Mouse (Mus musculus): ENCODE results near the gene Neurog1. TPM values are rescaled to one million over a fixed set of nuclear protein-coding genes. Genes with fewer than 3 reads are reported as not detected.

Neurog1 gene
- not detected in 2 replicates for total RNA-seq (2012; rRNA removed)
- polyA plus RNA-seq (2012; ENCODE audit: insufficient read depth in 1 of 2, insufficient read length in 2 of 2, low read depth in 1 of 2, low replicate concordance in 2 of 2, missing spikeins in 1 of 2): not detected

DNA sequence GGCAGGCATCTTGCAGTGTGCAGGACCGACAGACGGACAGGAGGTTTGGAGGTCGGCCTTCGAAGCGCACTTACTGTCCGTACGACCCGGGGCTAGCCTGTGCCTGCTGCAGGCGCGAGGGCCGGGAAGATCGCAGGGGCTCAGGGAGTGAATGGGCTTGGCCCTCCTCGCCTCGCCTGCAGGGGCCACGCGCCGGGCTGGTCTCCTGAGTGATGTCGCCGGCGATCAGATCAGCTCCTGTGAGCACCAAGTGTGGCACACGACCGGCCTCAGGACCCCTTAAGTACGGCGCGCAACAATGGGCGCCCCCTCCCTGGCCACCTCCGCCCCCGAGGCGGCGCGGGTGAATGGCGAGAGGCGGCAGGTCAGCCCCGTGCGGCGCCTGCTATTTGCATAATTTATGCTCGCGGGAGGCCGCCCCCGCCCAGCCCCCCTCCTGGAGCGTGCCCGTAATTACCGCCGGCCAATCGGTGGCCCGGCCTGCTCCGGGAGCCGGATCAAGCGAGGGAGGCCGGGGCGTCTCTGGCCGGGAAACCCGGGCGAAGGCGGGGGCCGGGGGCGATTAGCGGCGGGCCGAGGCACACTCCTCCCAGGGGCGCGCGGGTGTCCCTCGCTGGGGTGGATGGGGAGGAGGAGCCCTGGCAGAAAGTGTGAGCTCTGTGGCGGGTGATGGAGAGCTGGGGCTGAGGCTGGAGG, at the start of gene Neurog1:
Neurog1 (minus strand) TSS at position 240 of the 696 bp plus-strand sequence.
- Histone ChIP-seq H3K27me3 (ENCODE audit: control insufficient read depth in 1 of 2, insufficient read depth in 2 of 2, low read length in 2 of 2) (no peaks in the 10 kb centered on the region), H3K79me2 (ENCODE audit: control insufficient read depth, insufficient read depth, low read length, poor library complexity) (no peaks in the 10 kb centered on the region), H3K4me3 (ENCODE audit: control insufficient read depth in 1 of 2, insufficient read depth in 1 of 2, low read depth in 2 of 2, low read length in 2 of 2) (no peak within 1 kb of the TSS), H3K27ac (ENCODE audit: control insufficient read depth, low read depth, low read length) (no peak within 1 kb of the TSS), H3K9me3 (replicated peaks; ENCODE audit: insufficient read depth, low read length) (no peaks in the 10 kb centered on the region), H3K4me1 (ENCODE audit: control insufficient read depth in 1 of 2, insufficient read depth in 2 of 2, low read length in 2 of 2) (no peaks in the 10 kb centered on the region), H3K36me3 (ENCODE audit: control insufficient read depth in 1 of 2, insufficient read depth in 2 of 2, low read length in 2 of 2) (no peaks in the 10 kb centered on the region), H3K9ac (ENCODE audit: control insufficient read depth, low read depth, low read length, poor library complexity, severe bottlenecking) (no peak within 1 kb of the TSS)
- no peak for DNase-seq (ENCODE audit: low read depth, low spot score)
- TF ChIP-seq USF1 (IDR thresholded peaks at IDR 0.05; ENCODE audit: low read depth, low read length): no peak
- TF ChIP-seq MXI1 (IDR thresholded peaks at IDR 0.05; ENCODE audit: low read depth, low read length): no peak

DNA sequence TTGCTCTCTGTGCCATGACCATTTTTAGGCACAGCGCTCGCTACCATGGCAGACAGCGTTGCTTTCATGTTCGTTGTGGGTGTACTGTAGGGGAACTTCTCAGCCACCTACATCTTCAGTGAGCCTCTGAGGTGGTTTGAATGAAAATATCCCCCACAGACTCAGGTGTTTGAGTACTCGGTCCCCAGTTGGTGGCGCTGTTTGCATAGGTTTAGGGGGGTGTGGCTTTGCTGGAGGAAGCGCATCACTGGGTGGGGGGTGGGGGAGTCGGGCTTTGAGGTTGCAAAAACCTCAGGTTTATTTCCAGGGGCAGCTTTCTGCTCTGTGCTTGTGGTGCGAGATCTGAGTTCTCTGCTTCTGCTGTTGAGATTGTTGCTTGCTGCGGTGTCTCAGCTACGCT, 47.4 kb upstream of the Neurog1 start:
- Histone ChIP-seq H3K79me2 (ENCODE audit: control insufficient read depth, insufficient read depth, low read length, poor library complexity) (no peaks in the 10 kb centered on the region), H3K4me1 (ENCODE audit: control insufficient read depth in 1 of 2, insufficient read depth in 2 of 2, low read length in 2 of 2) (no peaks in the 10 kb centered on the region), H3K9me3 (replicated peaks; ENCODE audit: insufficient read depth, low read length) (no peaks in the 10 kb centered on the region), H3K9ac (ENCODE audit: control insufficient read depth, low read depth, low read length, poor library complexity, severe bottlenecking) (no peak overlapping the region), H3K27ac (ENCODE audit: control insufficient read depth, low read depth, low read length) (no peak overlapping the region), H3K36me3 (ENCODE audit: control insufficient read depth in 1 of 2, insufficient read depth in 2 of 2, low read length in 2 of 2) (no peaks in the 10 kb centered on the region), H3K27me3 (ENCODE audit: control insufficient read depth in 1 of 2, insufficient read depth in 2 of 2, low read length in 2 of 2) (no peaks in the 10 kb centered on the region), H3K4me3 (ENCODE audit: control insufficient read depth in 1 of 2, insufficient read depth in 1 of 2, low read depth in 2 of 2, low read length in 2 of 2) (no peak overlapping the region)
- no peak for DNase-seq (ENCODE audit: low read depth, low spot score)
- TF ChIP-seq UBTF (IDR thresholded peaks at IDR 0.05; ENCODE audit: borderline replicate concordance, insufficient read depth, low read depth, low read length) (no peak), SIN3A (IDR thresholded peaks at IDR 0.05; ENCODE audit: low read length) (no peak), NRF1 (IDR thresholded peaks at IDR 0.05; ENCODE audit: insufficient read depth, low read depth, low read length, poor library complexity, severe bottlenecking) (no peak), TBP (IDR thresholded peaks at IDR 0.05; ENCODE audit: low read depth, low read length) (no peak), GABPA (IDR thresholded peaks at IDR 0.05; ENCODE audit: low read depth, low read length) (no peak), ETS1 (IDR thresholded peaks at IDR 0.05; ENCODE audit: low read depth, low read length) (no peak), KAT2A (conservative IDR thresholded peaks at IDR 0.05; ENCODE audit: low read depth, low read length) (no peak), MYB (IDR thresholded peaks at IDR 0.05; ENCODE audit: low read depth, low read length) (no peak), USF2 (IDR thresholded peaks at IDR 0.05; ENCODE audit: borderline replicate concordance in 1 of 2, insufficient read depth in 1 of 2, low read depth in 1 of 2, low read length in 2 of 2) (no peak), BHLHE40 (IDR thresholded peaks at IDR 0.05; ENCODE audit: borderline replicate concordance, low read depth, low read length) (no peak)

DNA sequence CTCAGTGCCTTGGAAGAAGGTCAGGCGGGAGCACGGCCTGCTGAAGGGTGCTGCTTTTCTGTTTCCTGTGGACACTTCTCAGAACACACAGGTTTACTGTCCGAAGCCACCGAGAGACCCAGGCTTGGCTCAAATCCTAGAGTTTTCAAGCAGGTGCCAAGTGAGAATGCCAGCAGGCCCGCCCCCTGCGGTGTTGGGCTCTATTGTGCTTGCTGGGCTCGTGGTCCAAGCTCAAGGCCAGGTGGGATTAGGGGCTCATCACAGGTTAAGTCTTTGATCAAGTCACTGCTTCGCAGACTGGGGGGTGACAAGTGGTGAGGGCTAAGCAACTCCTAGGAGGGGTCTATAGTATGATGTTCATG, 44.7 kb upstream of the Neurog1 start:
- H3K79me2 ChIP-seq (ENCODE audit: control insufficient read depth, insufficient read depth, low read length, poor library complexity): no peaks in the 10 kb centered on the region
- H3K9ac ChIP-seq (ENCODE audit: control insufficient read depth, low read depth, low read length, poor library complexity, severe bottlenecking): no peak overlapping the region
- H3K27ac ChIP-seq (ENCODE audit: control insufficient read depth, low read depth, low read length): no peak overlapping the region
- H3K9me3 ChIP-seq (replicated peaks; ENCODE audit: insufficient read depth, low read length): no peaks in the 10 kb centered on the region
- H3K36me3 ChIP-seq (ENCODE audit: control insufficient read depth in 1 of 2, insufficient read depth in 2 of 2, low read length in 2 of 2): no peaks in the 10 kb centered on the region
- H3K27me3 ChIP-seq (ENCODE audit: control insufficient read depth in 1 of 2, insufficient read depth in 2 of 2, low read length in 2 of 2): no peaks in the 10 kb centered on the region
- no peaks in the 10 kb centered on the region for H3K4me1 ChIP-seq (ENCODE audit: control insufficient read depth in 1 of 2, insufficient read depth in 2 of 2, low read length in 2 of 2)
- TF ChIP-seq NELFE (IDR thresholded peaks at IDR 0.05; ENCODE audit: low read depth, low read length): no peak
- DNase-seq (ENCODE audit: low read depth, low spot score): no peak
- H3K4me3 ChIP-seq (ENCODE audit: control insufficient read depth in 1 of 2, insufficient read depth in 1 of 2, low read depth in 2 of 2, low read length in 2 of 2): no peak overlapping the region
